Mouse (Mus musculus) bone marrow macrophage, adult 2 months (primary cell): ENCODE data around the gene Tmc8.

ENCODE experiments used
- CTCF ChIP-seq: IDR thresholded peaks from 2 replicates; pipeline ENCODE4 v1.5.1; 2012; ENCODE audit warnings: low read depth, mild to moderate bottlenecking, low read length, moderate library complexity
- POLR2A ChIP-seq: IDR thresholded peaks from 2 replicates; pipeline ENCODE4 v1.6.1; 2012; ENCODE audit warnings: mild to moderate bottlenecking, low read depth, low read length, borderline replicate concordance

DNA sequence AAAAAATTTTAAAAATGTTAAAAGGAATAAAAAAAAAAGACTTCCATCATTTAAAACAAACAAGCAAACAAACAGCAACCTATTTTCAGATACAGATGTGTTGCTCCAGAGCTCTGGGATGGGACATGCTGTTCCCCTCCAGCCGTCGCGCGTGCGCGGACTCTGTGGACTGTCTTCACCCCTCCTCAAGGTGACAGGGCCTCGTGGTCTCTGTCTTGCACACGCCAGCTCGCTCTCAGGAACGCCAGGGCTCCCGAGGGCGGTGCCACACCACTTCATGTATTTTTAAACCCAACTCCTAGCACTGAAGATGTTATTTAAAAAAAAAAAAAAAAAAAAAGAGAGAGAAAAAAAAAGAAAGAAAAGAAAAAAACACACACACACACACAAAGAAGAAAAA, 19.6 kb upstream of the Tmc8 start:
- TF ChIP-seq POLR2A (no peak), CTCF (no peak)
